Comparison of ENCODE assay signal across 11 mouse cellular contexts in genomic region chr5:34976540-34977292, GRCm38 (mm10). TPM values are rescaled to one million over a fixed set of nuclear protein-coding genes. Genes with fewer than 3 reads are reported as not detected.
DNase-seq lines count a peak whose midpoint lies in the region; ATAC-seq lines count a peak whose summit lies in the region.
"Had no signal": no experiment of that assay in that cellular context is flagged by ENCODE, and none has a peak within 500 bp of the region (broad histone marks: within the 10 kb centered on the region; RNA-seq: fewer than 3 reads in every experiment).

No protein-coding gene starts in this region.

- H3K27me3 ChIP-seq in liver, embryonic 12.5 days (replicated peaks): no peaks in the 10 kb centered on the region

- H3K9ac ChIP-seq in liver, embryonic 12.5 days: peak overlapping the region; percentile 66

- no peaks in the 10 kb centered on the region for H3K9me3 ChIP-seq in liver, embryonic 12.5 days (replicated peaks)
- H3K9me3 ChIP-seq: hindbrain, embryonic 10.5 days had no signal

- H3K4me2 ChIP-seq in liver, embryonic 12.5 days: peak overlapping the region; percentile 71

- peak; percentile 5 for DNase-seq in cerebellum, adult 9-11 months
- DNase-seq in 416B (ENCODE audit: low read depth): peak; percentile 21
- DNase-seq in left cerebral cortex, postnatal 10 days (ENCODE audit: extremely low spot score in 1 of 2, low spot score in 2 of 2): no peak
- DNase-seq in left cerebral cortex, adult 11 months (ENCODE audit: low spot score): no peak
- no peak for DNase-seq in thymus, postnatal 10 days (ENCODE audit: low spot score in 2 of 2)
- DNase-seq: cerebellum, adult 11 months; kidney, postnatal 36 days had no signal

- H3K27ac ChIP-seq in liver, embryonic 12.5 days: peak overlapping the region; percentile 94
- H3K27ac ChIP-seq: hindbrain, embryonic 10.5 days had no signal

- peak overlapping the region; percentile 45 for H3K4me3 ChIP-seq in liver, embryonic 12.5 days
- H3K4me3 ChIP-seq: hindbrain, embryonic 10.5 days had no signal

- ATAC-seq in cerebellum, adult (ENCODE audit: insufficient number of reproducible peaks, low FRiP score, low TSS enrichment): no peak
- peak; percentile 72 for ATAC-seq in erythroid progenitor cell, adult 5-6 weeks (replicated peaks; ENCODE audit: low FRiP score, poor library complexity, severe bottlenecking)
- ATAC-seq in liver, embryonic 12.5 days: peak; percentile 48

- peaks cover 62% of the 10 kb centered on the region for H3K36me3 ChIP-seq in liver, embryonic 12.5 days

- WGBS in liver, embryonic 12.5 days (ENCODE audit: insufficient replicate concordance): 58% methylated on average over 9 of the region's 9 CpGs

- intact Hi-C loops in left cerebral cortex, postnatal 10 days (cut with DNase I): no loop called here

- peaks cover 96% of the 10 kb centered on the region for H3K4me1 ChIP-seq in liver, embryonic 12.5 days

RNA-seq across cellular contexts. Expression of gene Rgs12, which starts 27.5 kb away (rescaled TPM):
- total RNA-seq in erythroid progenitor cell, adult 5-6 weeks (2015; ENCODE audit: low replicate concordance): 37.3 and 41.4 TPM in 2 replicates
- 62.8 and 79.7 TPM in 2 replicates for total RNA-seq in erythroid progenitor cell, adult 5-6 weeks (2017; ENCODE audit: low replicate concordance)
- 30.1 and 31.7 TPM in 2 replicates for polyA plus RNA-seq in liver, embryonic 12.5 days (2016; fragmentation: Nextera tagmentation; extraction: Ambion mirVana)
- 10 to 100 TPM; 58.1 to 65.2 TPM for total RNA-seq in left cerebral cortex, postnatal 10 days (2021)

Comparison
In these comparisons a context has a peak if more than half of its experiments do, and no peak if none do; other contexts are left out.
1. DNase-seq: peak in cerebellum, adult 9-11 months (single experiment) and 416B (single experiment); none in left cerebral cortex, postnatal 10 days (0 of 2), left cerebral cortex, adult 11 months (single experiment) and thymus, postnatal 10 days (0 of 2).